Mouse (Mus musculus): ENCODE measurements around the gene Aurkaip1. TPM values are rescaled to one million over a fixed set of nuclear protein-coding genes. Genes with fewer than 3 reads are reported as not detected.

The Aurkaip1 gene
- 6.2 TPM for polyA plus RNA-seq (2014; fragmentation: Illumina TruSeq; extraction: RNeasy Lipid Tissue Mini Kit (QIAGEN cat#74804); ENCODE audit: low read depth, low replicate concordance)

GRCm38 (mm10) chr4:155831205-155831766 is at the start of gene Aurkaip1:
Gene Aurkaip1 (plus strand): TSS chr4:155831272.

GRCm38 (mm10) chr4:155785819-155786218 is 45.3 kb upstream of the Aurkaip1 start, which contains the start of gene Tmem88b:
Gene Tmem88b (minus strand): TSS chr4:155785874.

GRCm38 (mm10) chr4:155790021-155790489 is 41.0 kb upstream of the Aurkaip1 start, which contains the start of gene Ankrd65:
Gene Ankrd65 (plus strand): TSS chr4:155790439.

GRCm38 (mm10) chr4:155802741-155803339 is 28.2 kb upstream of the Aurkaip1 start, which contains the start of gene Mrpl20:
Gene Mrpl20 (plus strand): TSS chr4:155802878.

GRCm38 (mm10) chr4:155811929-155812664 is 19.0 kb upstream of the Aurkaip1 start, which contains the start of gene Ccnl2:
Gene Ccnl2 (plus strand): TSS chr4:155812489.

GRCm38 (mm10) chr4:155839483-155839910 is 8.4 kb downstream of the Aurkaip1 start, which contains the start of gene Mxra8:
Gene Mxra8 (plus strand): TSS chr4:155839680.

GRCm38 (mm10) chr4:155846871-155847578 is 16.0 kb downstream of the Aurkaip1 start, which contains the start of gene Dvl1:
Gene Dvl1 (plus strand): TSS chr4:155847402.

GRCm38 (mm10) chr4:155863001-155863400 is 31.9 kb downstream of the Aurkaip1 start, which contains the start of gene Tas1r3:
Gene Tas1r3 (minus strand): TSS chr4:155863362.

GRCm38 (mm10) chr4:155869317-155870033 is 38.4 kb downstream of the Aurkaip1 start, which contains the start of the genes Cptp and Ints11:
Gene Cptp (minus strand): TSS chr4:155869440.
Gene Ints11 (plus strand): TSS chr4:155869546.

Other genes with a start within 250 kb of the Aurkaip1 start
- gene Slc35e2, start 229.9 kb upstream of the Aurkaip1 start, polyA plus RNA-seq (2014; fragmentation: Illumina TruSeq; extraction: RNeasy Lipid Tissue Mini Kit (QIAGEN cat#74804); ENCODE audit: low read depth, low replicate concordance) = 35.3 TPM
- 72.3 TPM for gene Cdk11b, start 206.4 kb upstream of the Aurkaip1 start, polyA plus RNA-seq (2014; fragmentation: Illumina TruSeq; extraction: RNeasy Lipid Tissue Mini Kit (QIAGEN cat#74804); ENCODE audit: low read depth, low replicate concordance)
- not detected for gene Gm10563, start 185.9 kb upstream of the Aurkaip1 start, polyA plus RNA-seq (2014; fragmentation: Illumina TruSeq; extraction: RNeasy Lipid Tissue Mini Kit (QIAGEN cat#74804); ENCODE audit: low read depth, low replicate concordance)
- 0.82 TPM for gene Mmp23, start 177.9 kb upstream of the Aurkaip1 start, polyA plus RNA-seq (2014; fragmentation: Illumina TruSeq; extraction: RNeasy Lipid Tissue Mini Kit (QIAGEN cat#74804); ENCODE audit: low read depth, low replicate concordance)
- gene Mib2, start 162.1 kb upstream of the Aurkaip1 start, polyA plus RNA-seq (2014; fragmentation: Illumina TruSeq; extraction: RNeasy Lipid Tissue Mini Kit (QIAGEN cat#74804); ENCODE audit: low read depth, low replicate concordance) = 2.4 TPM
- gene Fndc10, start 136.9 kb upstream of the Aurkaip1 start, polyA plus RNA-seq (2014; fragmentation: Illumina TruSeq; extraction: RNeasy Lipid Tissue Mini Kit (QIAGEN cat#74804); ENCODE audit: low read depth, low replicate concordance) = 2.0 TPM
- 150 TPM for gene Ssu72, start 126.5 kb upstream of the Aurkaip1 start, polyA plus RNA-seq (2014; fragmentation: Illumina TruSeq; extraction: RNeasy Lipid Tissue Mini Kit (QIAGEN cat#74804); ENCODE audit: low read depth, low replicate concordance)
- gene Tmem240, start 96.5 kb upstream of the Aurkaip1 start, polyA plus RNA-seq (2014; fragmentation: Illumina TruSeq; extraction: RNeasy Lipid Tissue Mini Kit (QIAGEN cat#74804); ENCODE audit: low read depth, low replicate concordance) = not detected
- gene Atad3a, start 70.2 kb upstream of the Aurkaip1 start, polyA plus RNA-seq (2014; fragmentation: Illumina TruSeq; extraction: RNeasy Lipid Tissue Mini Kit (QIAGEN cat#74804); ENCODE audit: low read depth, low replicate concordance) = 6.4 TPM
- 0.52 TPM for gene Vwa1, start 56.6 kb upstream of the Aurkaip1 start, polyA plus RNA-seq (2014; fragmentation: Illumina TruSeq; extraction: RNeasy Lipid Tissue Mini Kit (QIAGEN cat#74804); ENCODE audit: low read depth, low replicate concordance)
- gene Tmem88b, start 45.4 kb upstream of the Aurkaip1 start, polyA plus RNA-seq (2014; fragmentation: Illumina TruSeq; extraction: RNeasy Lipid Tissue Mini Kit (QIAGEN cat#74804); ENCODE audit: low read depth, low replicate concordance) = 0.70 TPM
- not detected for gene Ankrd65, start 40.8 kb upstream of the Aurkaip1 start, polyA plus RNA-seq (2014; fragmentation: Illumina TruSeq; extraction: RNeasy Lipid Tissue Mini Kit (QIAGEN cat#74804); ENCODE audit: low read depth, low replicate concordance)
- gene Mrpl20, start 28.4 kb upstream of the Aurkaip1 start, polyA plus RNA-seq (2014; fragmentation: Illumina TruSeq; extraction: RNeasy Lipid Tissue Mini Kit (QIAGEN cat#74804); ENCODE audit: low read depth, low replicate concordance) = 89.5 TPM
- 83.8 TPM for gene Ccnl2, start 18.8 kb upstream of the Aurkaip1 start, polyA plus RNA-seq (2014; fragmentation: Illumina TruSeq; extraction: RNeasy Lipid Tissue Mini Kit (QIAGEN cat#74804); ENCODE audit: low read depth, low replicate concordance)
- gene Mxra8, start 8.4 kb downstream of the Aurkaip1 start, polyA plus RNA-seq (2014; fragmentation: Illumina TruSeq; extraction: RNeasy Lipid Tissue Mini Kit (QIAGEN cat#74804); ENCODE audit: low read depth, low replicate concordance) = 58.8 TPM
- gene Dvl1, start 16.1 kb downstream of the Aurkaip1 start, polyA plus RNA-seq (2014; fragmentation: Illumina TruSeq; extraction: RNeasy Lipid Tissue Mini Kit (QIAGEN cat#74804); ENCODE audit: low read depth, low replicate concordance) = 2.0 TPM
- not detected for gene Tas1r3, start 32.1 kb downstream of the Aurkaip1 start, polyA plus RNA-seq (2014; fragmentation: Illumina TruSeq; extraction: RNeasy Lipid Tissue Mini Kit (QIAGEN cat#74804); ENCODE audit: low read depth, low replicate concordance)
- gene Cptp, start 38.2 kb downstream of the Aurkaip1 start, polyA plus RNA-seq (2014; fragmentation: Illumina TruSeq; extraction: RNeasy Lipid Tissue Mini Kit (QIAGEN cat#74804); ENCODE audit: low read depth, low replicate concordance) = 5.8 TPM
- gene Ints11, start 38.3 kb downstream of the Aurkaip1 start, polyA plus RNA-seq (2014; fragmentation: Illumina TruSeq; extraction: RNeasy Lipid Tissue Mini Kit (QIAGEN cat#74804); ENCODE audit: low read depth, low replicate concordance) = 3.3 TPM
- 1.8 TPM for gene Pusl1, start 60.5 kb downstream of the Aurkaip1 start, polyA plus RNA-seq (2014; fragmentation: Illumina TruSeq; extraction: RNeasy Lipid Tissue Mini Kit (QIAGEN cat#74804); ENCODE audit: low read depth, low replicate concordance)
- 0.82 TPM for gene Acap3, start 60.5 kb downstream of the Aurkaip1 start, polyA plus RNA-seq (2014; fragmentation: Illumina TruSeq; extraction: RNeasy Lipid Tissue Mini Kit (QIAGEN cat#74804); ENCODE audit: low read depth, low replicate concordance)
- gene Ube2j2, start 112.6 kb downstream of the Aurkaip1 start, polyA plus RNA-seq (2014; fragmentation: Illumina TruSeq; extraction: RNeasy Lipid Tissue Mini Kit (QIAGEN cat#74804); ENCODE audit: low read depth, low replicate concordance) = 81.4 TPM
- gene C1qtnf12, start 131.0 kb downstream of the Aurkaip1 start, polyA plus RNA-seq (2014; fragmentation: Illumina TruSeq; extraction: RNeasy Lipid Tissue Mini Kit (QIAGEN cat#74804); ENCODE audit: low read depth, low replicate concordance) = 8.2 TPM
- 7.2 TPM for gene B3galt6, start 161.4 kb downstream of the Aurkaip1 start, polyA plus RNA-seq (2014; fragmentation: Illumina TruSeq; extraction: RNeasy Lipid Tissue Mini Kit (QIAGEN cat#74804); ENCODE audit: low read depth, low replicate concordance)
- 205 TPM for gene Sdf4, start 161.6 kb downstream of the Aurkaip1 start, polyA plus RNA-seq (2014; fragmentation: Illumina TruSeq; extraction: RNeasy Lipid Tissue Mini Kit (QIAGEN cat#74804); ENCODE audit: low read depth, low replicate concordance)
- not detected for gene Tnfrsf4, start 182.6 kb downstream of the Aurkaip1 start, polyA plus RNA-seq (2014; fragmentation: Illumina TruSeq; extraction: RNeasy Lipid Tissue Mini Kit (QIAGEN cat#74804); ENCODE audit: low read depth, low replicate concordance)
- not detected for gene Tnfrsf18, start 194.9 kb downstream of the Aurkaip1 start, polyA plus RNA-seq (2014; fragmentation: Illumina TruSeq; extraction: RNeasy Lipid Tissue Mini Kit (QIAGEN cat#74804); ENCODE audit: low read depth, low replicate concordance)
- not detected for gene Ttll10, start 228.1 kb downstream of the Aurkaip1 start, polyA plus RNA-seq (2014; fragmentation: Illumina TruSeq; extraction: RNeasy Lipid Tissue Mini Kit (QIAGEN cat#74804); ENCODE audit: low read depth, low replicate concordance)